Mouse (Mus musculus) embryonic facial prominence, embryonic 12.5 days (tissue): Measurements from ENCODE around the gene Nxn. TPM values are rescaled to one million over a fixed set of nuclear protein-coding genes. Genes with fewer than 3 reads are reported as not detected.

Experiments
- ATAC-seq: fragments of 200-750 bp; cut with Nextera tagmentation; 2 replicates; pipeline ENCODE4 v1.8.0; 2017; ENCODE audit not compliant: insufficient number of reproducible peaks, insufficient read depth, low FRiP score, low TSS enrichment
- H3K27ac ChIP-seq: fragments of 300-500 bp; sonication (generic); 2 replicates; pipeline ENCODE4 v1.5.1; 2016; ENCODE audit warnings: mild to moderate bottlenecking
- H3K27me3 ChIP-seq: fragments of 300-500 bp; sonication (generic); 2 replicates; pipeline ENCODE4 v1.6.1; 2016; ENCODE audit warnings: mild to moderate bottlenecking, moderate library complexity
- H3K36me3 ChIP-seq: fragments of 300-500 bp; sonication (generic); 2 replicates; pipeline ENCODE4 v1.6.1; 2016; ENCODE audit warnings: mild to moderate bottlenecking
- H3K4me1 ChIP-seq: fragments of 300-500 bp; sonication (generic); 2 replicates; pipeline ENCODE4 v1.6.1; 2016
- H3K4me2 ChIP-seq: fragments of 300-500 bp; sonication (generic); replicated peaks from 2 replicates; pipeline ENCODE4 v1.6.1; 2016; ENCODE audit warnings: mild to moderate bottlenecking, moderate library complexity
- H3K4me3 ChIP-seq: fragments of 300-500 bp; sonication (generic); 2 replicates; pipeline ENCODE4 v1.5.1; 2016; ENCODE audit warnings: mild to moderate bottlenecking
- H3K9ac ChIP-seq: fragments of 300-500 bp; sonication (generic); 2 replicates; pipeline ENCODE4 v1.6.1; 2016; ENCODE audit warnings: mild to moderate bottlenecking, moderate library complexity
- H3K9me3 ChIP-seq: fragments of 300-500 bp; sonication (generic); 2 replicates; pipeline ENCODE4 v1.6.1; 2016; ENCODE audit warnings: mild to moderate bottlenecking, moderate library complexity
- WGBS: fragments of 180-500 bp; shearing (Covaris S2); methylation state at CpG from one replicate; pipeline ENCODE4 v1.1.7; 2016; 5-methylcytosine and 5-hydroxymethylcytosine counted together
- polyA plus RNA-seq: library from polyadenylated mRNA; unstranded; fragments of >200 nt; fragmentation: Nextera tagmentation; extraction: Ambion mirVana; gene quantifications from 2 replicates; pipeline ENCODE4 v1.2.1, GENCODE M21; 2016

The Nxn gene
- polyA plus RNA-seq, 1 experiment from 2014 or later = 77.9 TPM

- Histone ChIP-seq H3K4me1 (peaks cover 67% of the 10 kb centered on the region), H3K36me3 (no peaks in the 10 kb centered on the region), H3K4me3 (no peak overlapping the region), H3K4me2 (no peak overlapping the region), H3K27ac (no peak overlapping the region), H3K27me3 (no peaks in the 10 kb centered on the region), H3K9me3 (no peaks in the 10 kb centered on the region), H3K9ac (no peak overlapping the region)
- ATAC-seq = no peak
- WGBS = 74% methylated on average over 15 of the region's 15 CpGs
These were observed 17.6 kb downstream of the Nxn start for GRCm38 (mm10) chr11:76381201-76381885.

GRCm38 (mm10) chr11:76379921-76380544, 18.9 kb downstream of the Nxn start:
- WGBS = 29% methylated on average over 11 of the region's 11 CpGs
- no peak overlapping the region for H3K4me3 ChIP-seq
- no peaks in the 10 kb centered on the region for H3K27me3 ChIP-seq
- no peaks in the 10 kb centered on the region for H3K9me3 ChIP-seq
- ATAC-seq = no peak
- H3K36me3 ChIP-seq = no peaks in the 10 kb centered on the region
- H3K4me1 ChIP-seq = peaks cover 65% of the 10 kb centered on the region
- 0 out of 2 replicates have a peak overlapping the region, but pooled peaks have one; percentile 12 for H3K27ac ChIP-seq
- H3K4me2 ChIP-seq = no peak overlapping the region
- no peak overlapping the region for H3K9ac ChIP-seq

- no peaks in the 10 kb centered on the region for H3K27me3 ChIP-seq
- H3K4me1 ChIP-seq = peaks cover 69% of the 10 kb centered on the region
- H3K4me3 ChIP-seq = no peak overlapping the region
- no peak for ATAC-seq
- 90% methylated on average over 3 of the region's 3 CpGs for WGBS
- no peak overlapping the region for H3K27ac ChIP-seq
- H3K9me3 ChIP-seq = no peaks in the 10 kb centered on the region
- H3K4me2 ChIP-seq = no peak overlapping the region
- no peak overlapping the region for H3K9ac ChIP-seq
- no peaks in the 10 kb centered on the region for H3K36me3 ChIP-seq
These were observed 22.5 kb downstream of the Nxn start for GRCm38 (mm10) chr11:76376425-76376824.

GRCm38 (mm10) chr11:76374491-76375185, 24.3 kb downstream of the Nxn start:
- H3K4me3 ChIP-seq = no peak overlapping the region
- 43% methylated on average over 17 of the region's 17 CpGs for WGBS
- H3K4me1 ChIP-seq = peaks cover 59% of the 10 kb centered on the region
- H3K27ac ChIP-seq = peak overlapping the region; percentile 90
- no peaks in the 10 kb centered on the region for H3K27me3 ChIP-seq
- no peak overlapping the region for H3K9ac ChIP-seq
- ATAC-seq = peak; percentile 75; the same call in 1 of the 2 replicates
- H3K36me3 ChIP-seq = no peaks in the 10 kb centered on the region
- H3K9me3 ChIP-seq = no peaks in the 10 kb centered on the region
- 0 out of 2 replicates have a peak overlapping the region, but pooled peaks have one; percentile 9 for H3K4me2 ChIP-seq

GRCm38 (mm10) chr11:76372534-76372933, 26.4 kb downstream of the Nxn start:
- Histone ChIP-seq H3K27ac (peak overlapping the region; percentile 68), H3K9me3 (no peaks in the 10 kb centered on the region), H3K9ac (no peak overlapping the region), H3K36me3 (no peaks in the 10 kb centered on the region), H3K4me3 (no peak overlapping the region), H3K27me3 (no peaks in the 10 kb centered on the region), H3K4me2 (no peak overlapping the region), H3K4me1 (peaks cover 51% of the 10 kb centered on the region)
- WGBS = 59% methylated on average over 6 of the region's 6 CpGs
- ATAC-seq = no peak

GRCm38 (mm10) chr11:76372120-76372519, 26.8 kb downstream of the Nxn start:
- Histone ChIP-seq H3K9ac (no peak overlapping the region), H3K4me3 (no peak overlapping the region), H3K4me2 (no peak overlapping the region), H3K27ac (no peak overlapping the region), H3K4me1 (peaks cover 47% of the 10 kb centered on the region), H3K36me3 (no peaks in the 10 kb centered on the region), H3K9me3 (no peaks in the 10 kb centered on the region), H3K27me3 (no peaks in the 10 kb centered on the region)
- WGBS = 82% methylated on average over 2 of the region's 2 CpGs
- no peak for ATAC-seq

GRCm38 (mm10) chr11:76370491-76370890, 28.4 kb downstream of the Nxn start:
- Histone ChIP-seq H3K27me3 (no peaks in the 10 kb centered on the region), H3K4me2 (no peak overlapping the region), H3K4me1 (peaks cover 43% of the 10 kb centered on the region), H3K4me3 (no peak overlapping the region), H3K9me3 (no peaks in the 10 kb centered on the region), H3K27ac (no peak overlapping the region), H3K9ac (no peak overlapping the region), H3K36me3 (peaks cover 7% of the 10 kb centered on the region; the same call in 1 of the 2 replicates)
- no peak for ATAC-seq

- no peak overlapping the region for H3K27ac ChIP-seq
- H3K4me1 ChIP-seq = peaks cover 27% of the 10 kb centered on the region
- WGBS = 88% methylated on average over 15 of the region's 15 CpGs
- no peaks in the 10 kb centered on the region for H3K9me3 ChIP-seq
- no peak overlapping the region for H3K9ac ChIP-seq
- no peaks in the 10 kb centered on the region for H3K27me3 ChIP-seq
- no peak overlapping the region for H3K4me2 ChIP-seq
- ATAC-seq = no peak
- no peak overlapping the region for H3K4me3 ChIP-seq
- peaks cover 7% of the 10 kb centered on the region; the same call in 1 of the 2 replicates for H3K36me3 ChIP-seq
These were observed 32.2 kb downstream of the Nxn start for GRCm38 (mm10) chr11:76366720-76367119.

GRCm38 (mm10) chr11:76364038-76364437, 34.9 kb downstream of the Nxn start:
- Histone ChIP-seq H3K4me2 (no peak overlapping the region), H3K4me3 (no peak overlapping the region), H3K9ac (no peak overlapping the region), H3K4me1 (peaks cover 41% of the 10 kb centered on the region), H3K27ac (peak overlapping the region; percentile 69; the same call in 1 of the 2 replicates), H3K9me3 (no peaks in the 10 kb centered on the region), H3K36me3 (peaks cover 7% of the 10 kb centered on the region; the same call in 1 of the 2 replicates), H3K27me3 (no peaks in the 10 kb centered on the region)
- no peak for ATAC-seq
- WGBS = 75% methylated on average over 5 of the region's 5 CpGs

- Histone ChIP-seq H3K4me1 (peaks cover 45% of the 10 kb centered on the region), H3K27ac (peak overlapping the region; percentile 69), H3K4me3 (no peak overlapping the region), H3K27me3 (no peaks in the 10 kb centered on the region), H3K36me3 (peaks cover 7% of the 10 kb centered on the region; the same call in 1 of the 2 replicates), H3K9ac (no peak overlapping the region), H3K9me3 (no peaks in the 10 kb centered on the region), H3K4me2 (no peak overlapping the region)
- 29% methylated on average over 9 of the region's 9 CpGs for WGBS
- no peak for ATAC-seq
These were observed 35.3 kb downstream of the Nxn start for GRCm38 (mm10) chr11:76363636-76364035.

GRCm38 (mm10) chr11:76363178-76363577, 35.8 kb downstream of the Nxn start:
- H3K27me3 ChIP-seq = no peaks in the 10 kb centered on the region
- 11% methylated on average over 6 of the region's 6 CpGs for WGBS
- H3K36me3 ChIP-seq = peaks cover 7% of the 10 kb centered on the region; the same call in 1 of the 2 replicates
- H3K4me2 ChIP-seq = no peak overlapping the region
- H3K9me3 ChIP-seq = no peaks in the 10 kb centered on the region
- no peak overlapping the region for H3K4me3 ChIP-seq
- peaks cover 48% of the 10 kb centered on the region for H3K4me1 ChIP-seq
- peak overlapping the region; percentile 69; the same call in 1 of the 2 replicates for H3K27ac ChIP-seq
- ATAC-seq = no peak
- H3K9ac ChIP-seq = no peak overlapping the region
